Mouse (Mus musculus) urinary bladder, postnatal 36 days (tissue): ENCODE measurements at regions not wholly inside any gene's neighbourhood (a gene's known extent, or its start where the extent isn't known, plus 50 kb on each side); places are given as distances from the start of the nearest gene placed in this dataset.
"Not testable (repeated sequence)": the region's sequence is repeated elsewhere in the genome, so short reads cannot be mapped to it uniquely, and the experiment has no call there.

Source experiments
- DNase-seq, 2 experiments: peaks; one replicate each; pipeline ENCODE4 v3.0.0; 2022; ENCODE audit warnings: low spot score in 2 of 2, mixed read lengths in 1 of 2

DNA sequence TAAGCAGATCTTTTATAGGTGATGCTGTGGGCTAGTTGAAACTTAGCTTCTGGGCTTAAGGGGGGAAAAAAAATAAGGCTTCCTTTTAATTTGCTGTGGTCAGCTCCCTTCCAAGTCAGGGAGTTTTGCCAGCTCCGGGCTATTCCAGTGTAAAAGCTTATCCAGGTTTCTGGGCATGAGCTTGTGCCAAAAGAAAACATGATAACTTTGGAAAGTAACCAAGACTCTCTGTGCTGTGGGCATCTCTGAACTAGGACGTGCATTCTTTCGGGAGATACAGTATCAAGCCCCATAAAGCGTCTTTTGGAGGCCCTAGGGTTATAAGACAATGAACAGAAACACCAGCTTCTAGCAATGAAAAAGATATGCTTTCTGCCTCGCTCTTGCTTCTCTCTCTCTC lies 114.6 kb upstream of the Dyrk2 start:
- DNase-seq, result no peak

DNA sequence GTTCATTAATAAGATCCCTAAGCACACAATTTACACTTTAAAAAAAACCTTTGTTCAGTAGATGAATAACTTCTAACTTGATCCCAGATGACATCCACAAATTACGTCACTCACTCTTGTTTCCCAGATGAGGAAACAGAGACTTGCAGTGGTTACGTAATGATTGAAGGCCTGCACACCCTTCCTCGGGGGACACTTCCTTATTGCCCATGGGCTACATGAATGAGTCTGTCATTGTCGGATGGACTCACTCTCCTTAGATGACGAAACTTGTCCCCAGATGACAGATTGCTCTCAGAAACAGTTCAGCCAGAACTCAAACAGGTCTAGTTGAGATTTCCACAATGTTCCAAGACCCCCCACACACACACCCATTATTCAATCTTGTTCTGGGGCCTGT lies 111.4 kb upstream of the Dyrk2 start:
- no peak for DNase-seq

DNA sequence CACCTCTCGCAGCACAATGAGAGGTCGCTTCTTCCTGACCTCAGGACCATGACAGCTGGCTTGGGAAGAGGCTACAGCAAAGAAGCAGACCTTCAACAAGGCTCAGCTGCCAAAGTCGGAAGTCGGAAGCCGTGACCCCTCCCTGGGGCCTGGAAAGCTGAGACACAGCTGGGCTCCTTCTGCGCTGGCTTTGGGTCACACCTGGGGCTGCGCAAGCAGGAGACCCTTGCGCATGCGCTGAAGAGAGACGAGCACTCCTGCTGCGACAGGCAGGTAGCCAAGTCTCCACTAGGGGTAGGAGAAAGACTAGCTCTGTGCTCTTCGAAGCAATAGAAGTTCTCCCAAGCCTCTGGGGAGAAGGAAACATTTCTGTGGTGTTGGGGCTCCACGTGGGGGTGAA lies 109.3 kb upstream of the Dyrk2 start:
- DNase-seq, result no peak

DNA sequence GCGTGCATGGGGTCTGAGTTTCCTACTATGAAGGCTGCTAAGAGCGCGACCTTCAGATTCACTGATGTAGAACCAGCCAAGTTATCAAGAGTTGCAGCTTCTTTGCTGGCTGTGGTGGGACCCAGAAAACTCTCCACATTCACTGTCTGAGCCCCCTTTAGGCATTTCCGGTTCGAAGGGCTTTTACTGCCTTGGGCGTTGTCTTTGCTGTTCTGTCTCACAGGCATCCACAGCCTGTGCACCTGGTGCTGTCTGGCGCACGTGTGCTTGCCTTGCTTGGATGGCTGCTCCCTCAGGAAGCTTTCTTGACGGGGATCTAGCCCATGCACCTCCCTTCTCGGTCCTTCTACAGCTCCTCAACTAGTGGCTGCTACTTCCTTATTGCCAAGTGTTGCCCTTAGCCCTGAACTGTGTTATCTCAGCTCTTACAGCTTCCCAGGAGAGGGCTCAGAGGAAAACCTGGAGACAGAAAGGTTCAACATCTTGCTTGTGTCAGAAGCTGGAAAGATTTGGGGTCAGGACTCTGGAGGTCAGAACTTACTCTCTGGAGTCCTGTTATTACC lies 108.3 kb upstream of the Dyrk2 start:
- no peak for DNase-seq

DNA sequence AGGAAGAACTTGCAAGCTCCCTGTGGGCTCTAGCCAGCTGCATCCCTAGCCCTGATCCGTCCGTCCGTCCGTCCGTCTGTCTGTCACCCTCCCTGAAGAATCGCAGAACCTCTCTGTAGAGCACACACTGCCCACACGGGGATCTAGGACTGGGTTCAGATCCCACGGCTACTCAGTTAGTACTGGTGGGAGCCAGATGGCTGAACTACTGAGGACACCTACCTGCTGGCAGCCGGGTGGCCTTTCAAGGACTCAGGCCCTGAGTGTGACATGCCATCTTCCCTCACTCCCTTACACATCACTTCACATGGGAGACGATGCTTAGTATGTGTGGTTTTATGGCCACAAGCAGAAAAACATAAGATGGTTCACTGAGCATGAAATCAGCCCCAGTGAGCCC lies 106.4 kb upstream of the Dyrk2 start:
- no peak for DNase-seq

DNA sequence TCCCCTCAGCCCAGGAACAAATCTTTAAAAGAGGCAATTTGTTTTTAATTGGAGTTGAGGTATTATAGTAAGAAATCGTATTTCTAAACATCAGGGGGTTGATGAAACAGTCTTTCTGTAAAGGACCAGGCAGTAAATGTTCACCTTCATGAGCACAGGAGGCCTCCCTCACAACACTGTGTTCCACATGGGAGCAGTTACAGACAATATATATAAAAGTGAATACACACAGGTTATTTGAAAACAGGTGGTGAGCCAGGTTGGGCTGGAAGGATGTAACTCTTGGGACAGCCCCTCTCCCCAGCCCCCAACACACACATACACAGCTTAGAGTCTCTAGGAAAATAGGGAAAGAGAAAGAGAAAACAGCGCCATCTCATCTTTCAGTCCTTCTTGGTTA lies 105.8 kb upstream of the Dyrk2 start:
- DNase-seq, result no peak

DNA sequence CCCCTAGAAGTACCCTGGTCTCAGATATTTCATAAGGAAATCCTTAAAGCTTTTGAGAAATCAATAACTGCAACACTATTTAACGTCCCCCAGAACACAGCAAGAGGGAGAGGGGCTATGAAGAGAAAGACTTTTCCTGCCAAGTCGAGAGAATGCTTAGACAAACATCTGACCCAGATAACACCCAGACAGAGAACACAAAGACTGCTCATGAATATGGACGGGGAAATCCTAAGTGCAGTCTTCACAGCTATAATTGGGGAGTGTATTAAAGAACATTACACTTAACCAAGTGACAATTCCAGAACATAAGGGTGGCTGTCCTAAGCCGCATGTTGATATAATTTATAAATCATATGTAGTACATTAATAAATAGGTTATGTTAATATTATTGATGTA lies 103.3 kb upstream of the Dyrk2 start:
- no peak for DNase-seq

DNA sequence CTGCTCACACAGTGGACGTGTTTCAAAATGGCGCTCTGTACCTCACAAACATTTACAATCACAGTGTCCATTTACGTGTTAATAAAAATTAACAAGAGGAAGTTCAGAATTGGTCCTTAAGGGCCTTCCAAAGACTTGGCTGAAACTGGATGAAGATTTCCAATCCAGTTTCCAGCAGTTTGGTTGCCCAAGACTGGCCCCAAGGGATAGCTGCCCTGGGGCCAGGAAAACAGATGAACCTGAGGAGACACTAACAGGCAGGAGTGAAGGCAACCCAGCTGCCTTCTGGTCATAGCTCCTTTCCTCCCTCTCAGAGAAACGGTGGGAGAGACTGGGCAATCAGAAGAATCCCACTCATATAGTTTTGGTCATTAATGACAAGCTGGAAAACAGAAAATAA lies 102.6 kb upstream of the Dyrk2 start:
- peak in 1 of 2 experiments; percentile 11 for DNase-seq

DNA sequence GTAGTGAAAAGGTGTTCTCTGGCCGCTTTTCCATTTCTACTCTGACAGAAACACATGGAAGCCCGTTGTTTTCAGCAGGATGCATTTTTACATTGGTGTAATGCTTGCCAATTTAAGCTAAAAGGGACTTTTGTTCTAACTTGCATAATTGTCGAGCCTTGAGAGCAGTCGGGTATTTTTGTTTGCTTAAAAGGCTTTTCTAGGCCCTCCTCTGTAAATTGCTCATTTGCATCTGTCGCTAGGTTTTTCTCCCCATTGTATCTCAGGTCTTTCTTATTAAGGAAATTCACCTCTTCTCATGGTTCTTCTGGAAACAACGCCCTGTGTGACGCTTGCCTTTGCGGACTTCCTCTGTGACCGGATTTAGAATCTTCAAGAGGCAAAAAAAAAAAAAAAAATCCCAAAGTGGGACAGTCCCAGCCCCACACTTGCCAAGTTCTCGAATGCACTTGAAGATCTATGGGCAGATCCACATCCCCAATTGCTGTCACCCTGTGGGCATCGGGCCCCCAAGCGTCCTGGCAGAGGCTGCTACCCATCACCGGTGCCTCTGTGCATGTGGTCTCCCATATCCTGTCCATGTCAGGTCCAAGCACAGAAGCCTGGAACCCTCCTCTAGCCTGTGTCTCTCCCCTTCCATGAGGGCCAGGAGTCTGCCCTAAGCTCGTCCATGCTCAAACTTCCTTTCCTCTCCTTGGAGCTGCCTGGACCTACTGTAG lies 100.6 kb upstream of the Dyrk2 start:
- no peak for DNase-seq

DNA sequence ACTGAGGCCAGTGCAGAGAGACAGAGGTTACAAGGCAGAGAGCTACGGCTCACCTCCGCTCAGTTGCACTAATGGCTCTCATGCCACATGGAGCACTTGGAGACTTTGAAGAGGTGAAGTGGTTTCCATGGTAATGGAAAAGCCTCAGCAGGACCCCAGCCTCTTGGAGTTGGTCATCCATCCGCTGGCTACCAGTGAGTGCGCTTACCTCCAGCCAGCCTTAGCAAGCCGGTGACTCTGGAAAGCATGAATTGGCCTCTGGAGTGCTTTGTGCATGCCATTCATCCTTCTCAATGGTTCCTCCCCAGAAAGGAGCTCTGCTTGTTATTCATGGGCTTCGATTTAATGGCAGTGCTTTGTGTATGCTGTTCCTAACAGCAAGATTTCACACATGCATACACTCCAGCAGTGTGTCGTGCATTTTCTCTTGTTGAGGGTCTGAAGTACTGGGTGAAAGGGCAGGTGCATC lies 91.7 kb upstream of the Dyrk2 start:
- no peak for DNase-seq

DNA sequence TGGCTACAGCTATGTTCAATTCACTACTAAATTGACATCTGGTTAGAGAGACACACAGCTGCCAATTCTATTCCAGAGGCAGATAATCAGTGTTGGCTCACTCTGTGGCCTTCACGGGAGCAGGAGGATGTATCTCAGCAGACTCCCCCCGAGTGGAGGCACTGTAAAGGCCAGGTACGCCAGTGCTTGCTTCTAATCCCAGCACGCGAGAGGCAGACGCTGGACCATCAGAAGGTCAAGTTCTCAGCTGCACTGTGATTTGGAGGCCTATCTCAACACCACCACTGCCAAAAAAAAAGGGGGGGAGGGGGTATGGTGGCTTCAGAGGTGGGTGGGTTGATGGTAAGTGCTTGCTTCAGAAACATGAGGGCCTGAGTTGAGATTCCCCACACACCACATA lies 90.1 kb upstream of the Dyrk2 start:
- no peak for DNase-seq

DNA sequence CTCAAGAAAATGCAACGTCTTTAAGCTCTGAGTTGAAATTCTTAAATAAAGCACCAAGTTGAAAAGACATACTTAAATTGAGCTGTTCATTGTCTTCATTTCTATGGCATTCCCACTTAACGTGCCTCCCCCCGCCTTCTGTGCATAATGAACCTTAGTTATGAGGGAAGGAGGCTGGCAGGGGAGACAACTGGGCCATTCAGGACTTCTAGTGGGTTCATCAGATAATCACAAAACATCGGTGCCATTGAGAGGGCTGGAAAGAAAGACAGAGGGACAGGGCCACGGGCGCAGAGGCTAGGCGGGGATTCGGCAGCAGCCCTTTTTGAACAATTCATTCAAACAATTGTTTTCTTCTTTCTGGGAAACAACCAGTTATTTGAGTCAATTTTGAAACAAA lies 89.6 kb upstream of the Dyrk2 start:
- DNase-seq, result no peak

DNA sequence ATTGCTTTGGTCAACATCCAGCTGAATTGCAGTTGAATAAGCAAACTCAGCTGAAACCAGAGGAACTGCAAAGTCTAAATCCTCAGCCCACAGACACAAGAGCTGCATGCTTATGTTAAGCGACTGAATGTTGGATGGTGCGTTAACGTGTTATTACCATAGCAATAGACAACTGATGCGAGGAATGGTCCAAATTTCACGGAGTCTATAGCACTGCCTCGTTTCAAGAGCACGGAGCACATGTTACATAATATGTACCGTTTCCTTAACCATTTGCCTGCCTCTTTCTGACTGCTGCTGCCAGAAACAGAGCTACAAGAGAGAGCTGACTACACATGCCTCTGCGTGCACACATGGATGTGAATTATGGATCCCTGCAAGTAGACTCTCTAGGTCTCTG lies 86.3 kb upstream of the Dyrk2 start:
- DNase-seq, result no peak

DNA sequence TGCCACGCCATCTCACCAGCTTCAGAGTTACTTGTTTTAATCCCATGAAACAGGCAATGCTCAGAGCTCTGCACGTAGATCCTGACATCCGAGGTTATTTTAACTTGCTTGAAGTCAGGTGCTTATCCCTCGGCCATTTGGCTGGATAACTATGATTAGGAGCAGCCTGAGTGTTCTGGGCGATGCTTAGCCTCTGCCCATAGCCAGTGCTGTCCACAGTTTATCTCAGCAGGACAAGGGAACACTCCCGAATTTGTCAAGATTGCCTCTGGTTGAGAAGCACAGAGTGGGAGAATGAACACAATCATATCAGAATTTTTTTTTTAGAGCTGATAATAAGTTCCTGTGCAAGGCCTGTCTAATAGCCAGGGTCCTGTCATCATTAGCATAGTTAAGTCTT lies 83.4 kb upstream of the Dyrk2 start:
- no peak for DNase-seq

DNA sequence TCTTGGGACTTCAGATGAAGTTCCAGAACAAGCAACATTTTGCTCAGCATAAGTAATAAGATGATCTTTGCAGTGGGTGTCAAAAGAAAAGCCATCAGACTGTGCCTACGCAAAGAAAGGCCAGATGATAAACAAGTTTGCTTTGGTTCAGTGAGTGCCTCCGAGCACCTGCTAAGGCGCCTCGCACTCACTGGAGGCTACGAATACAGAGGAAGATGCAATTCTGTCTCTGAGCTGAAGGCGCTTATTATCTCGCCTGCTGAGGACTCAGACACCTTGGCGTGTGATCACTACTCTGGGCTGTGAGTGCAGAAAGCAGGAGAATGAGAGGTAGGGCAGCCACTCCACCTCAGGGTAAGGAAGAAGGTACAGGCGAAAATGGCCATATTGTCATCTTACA lies 82.7 kb upstream of the Dyrk2 start:
- DNase-seq, result no peak

DNA sequence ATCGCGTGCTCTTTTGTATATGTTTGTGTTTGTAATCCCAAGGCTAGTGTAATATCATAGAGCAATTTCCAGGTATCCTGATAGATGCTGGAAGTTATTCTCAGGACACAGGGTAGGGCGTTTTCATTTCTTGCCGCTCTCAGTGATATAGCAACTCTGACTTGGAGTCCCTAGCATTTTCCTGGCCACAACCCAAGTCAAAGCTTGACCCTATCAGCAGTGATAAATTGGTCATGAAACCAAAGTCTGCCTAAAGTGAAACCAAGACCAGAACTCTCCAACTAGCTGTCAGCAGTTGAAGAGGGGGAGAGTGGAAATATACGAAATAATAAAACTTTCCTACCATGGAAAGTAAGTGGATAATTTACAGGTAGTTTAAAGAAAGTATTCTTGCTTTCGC lies 77.7 kb upstream of the Dyrk2 start:
- no peak for DNase-seq

DNA sequence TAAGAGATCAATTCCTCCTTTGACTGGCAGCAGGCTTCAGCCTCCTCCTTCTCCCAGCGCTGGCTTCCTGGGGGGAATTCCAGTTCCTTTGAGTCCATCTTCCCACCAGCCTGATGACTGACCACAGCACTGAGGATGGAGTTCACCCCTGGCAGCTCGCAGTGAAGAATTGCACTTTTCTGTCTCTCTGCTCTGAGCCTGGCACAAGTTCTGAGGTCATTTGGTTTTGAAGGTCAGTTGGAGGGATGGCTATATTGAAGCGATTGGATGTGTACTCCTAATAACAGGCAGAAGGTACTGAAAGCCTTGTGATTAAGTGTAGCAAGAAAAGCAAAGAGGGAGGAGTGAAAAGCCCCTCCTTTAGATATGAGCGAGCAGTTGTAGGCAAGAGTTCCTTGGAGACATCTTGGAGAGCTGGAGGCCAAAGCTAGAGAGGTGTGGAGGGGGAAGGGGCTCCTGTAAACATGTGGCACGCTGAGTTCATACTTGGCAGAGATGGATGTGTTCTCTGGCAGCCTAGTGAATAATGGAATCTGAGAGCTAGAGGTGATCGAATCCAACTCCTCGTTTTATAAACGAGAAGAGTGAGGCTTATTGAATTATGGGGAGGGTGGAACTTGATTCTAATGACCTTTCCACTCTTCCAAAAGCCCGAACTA lies 77.1 kb upstream of the Dyrk2 start:
- DNase-seq, result no peak

DNA sequence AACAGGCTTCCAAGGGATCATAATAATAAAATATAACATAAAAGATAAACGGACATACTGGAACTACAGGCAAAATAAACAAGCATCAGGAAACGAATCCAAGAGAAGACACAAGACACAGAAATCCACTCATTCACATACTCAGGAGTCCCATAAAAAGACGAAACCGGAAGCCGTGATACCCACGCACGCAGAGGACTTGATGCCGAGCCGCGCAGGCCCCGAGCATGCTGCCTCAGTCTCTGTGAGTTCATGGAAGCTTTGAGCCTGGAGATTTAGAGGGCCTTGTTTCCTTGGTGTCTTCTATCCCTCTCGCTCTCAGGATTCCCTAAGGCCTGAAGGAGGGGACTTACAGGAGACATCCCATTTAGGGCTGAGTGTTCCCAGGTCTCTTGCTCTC lies 57.3 kb upstream of the Dyrk2 start:
- no peak for DNase-seq

DNA sequence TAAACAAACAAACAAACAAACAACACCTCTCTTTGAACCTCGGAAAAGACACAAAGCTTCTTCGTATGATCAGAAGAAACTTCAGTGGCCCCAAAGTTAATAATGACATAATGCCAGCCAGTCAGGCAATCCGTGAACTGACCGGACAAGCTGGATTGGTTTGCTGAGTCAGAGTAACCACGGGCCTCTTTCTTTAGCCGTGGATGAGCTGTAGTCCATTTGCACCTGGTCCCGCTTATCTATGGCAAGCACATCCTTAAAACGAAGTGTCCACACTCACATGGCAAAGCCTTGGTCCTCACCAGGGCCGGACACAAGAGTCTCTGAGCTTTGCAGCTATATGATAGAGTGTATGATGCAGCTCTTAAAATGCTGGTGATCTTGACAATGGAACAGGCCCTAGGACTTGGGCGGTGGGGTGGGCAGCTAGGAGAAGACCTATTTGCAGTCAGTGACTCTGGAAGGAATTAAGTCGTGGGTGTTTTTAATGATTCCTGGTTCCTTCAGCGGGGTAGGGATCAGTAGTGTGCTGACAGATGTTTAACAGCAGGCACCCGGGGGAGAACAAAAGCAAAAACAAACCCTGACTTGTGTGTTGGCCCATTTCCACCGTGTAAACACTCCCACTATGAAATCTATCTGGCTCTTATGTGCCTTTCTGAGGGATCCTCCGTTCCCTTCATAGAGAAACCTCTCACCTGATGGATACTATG lies 53.6 kb upstream of the Dyrk2 start:
- DNase-seq, result peak; percentile 50 to 60

DNA sequence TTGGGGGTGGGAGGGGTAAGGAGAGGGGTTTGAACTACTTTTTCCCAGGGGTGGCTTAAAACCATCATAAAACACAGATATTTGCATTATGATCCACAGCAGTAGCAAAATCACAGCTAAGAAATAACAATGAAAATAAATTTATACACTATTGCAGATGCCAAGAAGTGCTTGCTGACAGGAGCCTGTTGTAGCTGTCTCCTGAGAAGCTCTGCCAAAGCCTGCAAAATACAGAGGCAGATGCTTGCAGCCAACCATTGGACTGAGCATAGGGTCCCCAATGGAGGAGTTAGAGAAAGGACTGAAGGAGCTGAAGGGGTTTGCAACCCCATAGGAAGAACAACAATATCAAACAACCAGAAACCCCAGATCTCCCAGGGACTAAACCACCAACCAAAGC lies 52.1 kb upstream of the Dyrk2 start:
- not testable (repeated sequence) for DNase-seq
